Mouse (Mus musculus) midbrain, postnatal 0 days (tissue): ENCODE measurements around the gene Ahnak. TPM values are rescaled to one million over a fixed set of nuclear protein-coding genes. Genes with fewer than 3 reads are reported as not detected.
A peak's percentile ranks its signal among the peaks of the same experiment; 100 is the strongest.

Experiments
- ATAC-seq: fragments of 200-750 bp; cut with Nextera tagmentation; 2 replicates; pipeline ENCODE4 v1.8.0; 2017; ENCODE audit warnings: moderate number of reproducible peaks, mild to moderate bottlenecking, moderate TSS enrichment, moderate library complexity; ENCODE audit not compliant: low FRiP score
- DNase-seq: peaks from one replicate; pipeline ENCODE4 v3.0.0-alpha.2; 2015; ENCODE audit warnings: low spot score
- H3K27ac ChIP-seq: fragments of 300-500 bp; sonication (generic); 2 replicates; pipeline ENCODE4 v1.5.1; 2014; ENCODE audit warnings: low read depth, mild to moderate bottlenecking, low read length, mixed read lengths
- H3K27me3 ChIP-seq: fragments of 300-500 bp; sonication (generic); 2 replicates; pipeline ENCODE4 v1.6.1; 2014; ENCODE audit warnings: low read length, control low read depth, mixed read lengths; ENCODE audit not compliant: insufficient read depth
- H3K36me3 ChIP-seq: fragments of 300-500 bp; sonication (generic); 2 replicates; pipeline ENCODE4 v1.6.1; 2014; ENCODE audit warnings: low read length, control low read depth, mixed read lengths; ENCODE audit not compliant: insufficient read depth
- H3K4me1 ChIP-seq: fragments of 300-500 bp; sonication (generic); 2 replicates; pipeline ENCODE4 v1.6.1; 2014; ENCODE audit warnings: mild to moderate bottlenecking, control low read depth, antibody characterized with exemption, low read length, mixed read lengths; ENCODE audit not compliant: insufficient read depth
- H3K4me2 ChIP-seq: fragments of 300-500 bp; sonication (generic); 2 replicates; pipeline ENCODE4 v1.6.1; 2014; ENCODE audit warnings: low read depth, mild to moderate bottlenecking, low read length, mixed read lengths; ENCODE audit not compliant: poor library complexity, severe bottlenecking
- H3K4me3 ChIP-seq: fragments of 300-500 bp; sonication (generic); 2 replicates; pipeline ENCODE4 v1.5.1; 2014; ENCODE audit warnings: low read depth, mild to moderate bottlenecking, low read length, moderate library complexity
- H3K9ac ChIP-seq: fragments of 300-500 bp; sonication (generic); replicated peaks from 2 replicates; pipeline ENCODE4 v1.6.1; 2014; ENCODE audit warnings: mild to moderate bottlenecking, low read length, moderate library complexity, mixed read lengths; ENCODE audit not compliant: poor library complexity, severe bottlenecking
- H3K9me3 ChIP-seq: fragments of 300-500 bp; sonication (generic); 2 replicates; pipeline ENCODE4 v1.6.1; 2016; ENCODE audit warnings: low read length, control low read depth
- CTCF ChIP-seq: IDR thresholded peaks from 2 replicates; pipeline ENCODE4 v1.5.1; 2016; ENCODE audit warnings: antibody characterized with exemption, mild to moderate bottlenecking
- WGBS: fragments of 180-500 bp; shearing (Covaris S2); extraction: QIAGEN DNeasy Blood & Tissue Kit; methylation state at CpG from one replicate; pipeline ENCODE4 v1.1.7; 2014; 5-methylcytosine and 5-hydroxymethylcytosine counted together
- polyA plus RNA-seq: library from polyadenylated mRNA; unstranded; fragments of >200 nt; fragmentation: Nextera tagmentation; extraction: Ambion mirVana; gene quantifications from 2 replicates; pipeline ENCODE4 v1.2.1, GENCODE M21; 2015
- total RNA-seq: library from RNA; depleted of rRNA; stranded (reverse); fragments of >200 nt; gene quantifications from 2 replicates; pipeline ENCODE4 v1.2.3, GENCODE M21; 2014

Ahnak gene
- total and polyA plus RNA-seq, 2 experiments from 2014 or later: 4.4 to 13.0 TPM

GRCm38 (mm10) chr19:9074424-9074823 lies 85.3 kb downstream of the Ahnak start:
- H3K4me2 ChIP-seq: no peak overlapping the region
- no peak overlapping the region for H3K9ac ChIP-seq
- no peak for TF ChIP-seq CTCF
- H3K9me3 ChIP-seq: no peaks in the 10 kb centered on the region
- no peak for ATAC-seq
- H3K4me3 ChIP-seq: no peak overlapping the region
- no peaks in the 10 kb centered on the region for H3K36me3 ChIP-seq
- WGBS: 84% methylated on average over 4 of the region's 4 CpGs
- no peak overlapping the region for H3K27ac ChIP-seq
- no peaks in the 10 kb centered on the region for H3K4me1 ChIP-seq
- H3K27me3 ChIP-seq: no peaks in the 10 kb centered on the region
- no peak for DNase-seq

- no peak overlapping the region for H3K4me3 ChIP-seq
- H3K27ac ChIP-seq: no peak overlapping the region
- WGBS: 59% methylated on average over 2 of the region's 2 CpGs
- H3K27me3 ChIP-seq: no peaks in the 10 kb centered on the region
- no peaks in the 10 kb centered on the region for H3K9me3 ChIP-seq
- H3K4me2 ChIP-seq: no peak overlapping the region
- TF ChIP-seq CTCF: no peak
- H3K4me1 ChIP-seq: no peaks in the 10 kb centered on the region
- H3K36me3 ChIP-seq: no peaks in the 10 kb centered on the region
- no peak for DNase-seq
- H3K9ac ChIP-seq: no peak overlapping the region
- no peak for ATAC-seq
Observed at GRCm38 (mm10) chr19:9075558-9075957, 86.5 kb downstream of the Ahnak start.

- Histone ChIP-seq H3K9ac (no peak overlapping the region), H3K4me3 (no peak overlapping the region), H3K9me3 (no peaks in the 10 kb centered on the region), H3K27ac (no peak overlapping the region), H3K4me2 (no peak overlapping the region), H3K36me3 (no peaks in the 10 kb centered on the region), H3K27me3 (no peaks in the 10 kb centered on the region), H3K4me1 (no peaks in the 10 kb centered on the region)
- ATAC-seq (no peak), DNase-seq (no peak)
- no peak for TF ChIP-seq CTCF
- WGBS: 91% methylated on average over 3 of the region's 3 CpGs
Observed at GRCm38 (mm10) chr19:9076035-9076434, 87.0 kb downstream of the Ahnak start.

GRCm38 (mm10) chr19:9076982-9077660 lies 88.0 kb downstream of the Ahnak start:
- Histone ChIP-seq H3K4me1 (no peaks in the 10 kb centered on the region), H3K27me3 (no peaks in the 10 kb centered on the region), H3K9ac (no peak overlapping the region), H3K4me3 (no peak overlapping the region), H3K36me3 (no peaks in the 10 kb centered on the region), H3K4me2 (no peak overlapping the region), H3K27ac (no peak overlapping the region), H3K9me3 (no peaks in the 10 kb centered on the region)
- WGBS: 74% methylated on average over 4 of the region's 4 CpGs
- TF ChIP-seq CTCF: no peak
- ATAC-seq: no peak
- no peak for DNase-seq

GRCm38 (mm10) chr19:9079916-9080315 lies 90.8 kb downstream of the Ahnak start:
- Histone ChIP-seq H3K36me3 (no peaks in the 10 kb centered on the region), H3K4me3 (no peak overlapping the region), H3K4me1 (no peaks in the 10 kb centered on the region), H3K27ac (no peak overlapping the region), H3K27me3 (no peaks in the 10 kb centered on the region), H3K9ac (no peak overlapping the region), H3K9me3 (no peaks in the 10 kb centered on the region), H3K4me2 (no peak overlapping the region)
- TF ChIP-seq CTCF: no peak
- DNase-seq (no peak), ATAC-seq (no peak)
- WGBS: 46% methylated on average over 7 of the region's 7 CpGs

- Histone ChIP-seq H3K27me3 (no peaks in the 10 kb centered on the region), H3K27ac (no peak overlapping the region), H3K4me3 (no peak overlapping the region), H3K4me1 (no peaks in the 10 kb centered on the region), H3K9ac (no peak overlapping the region), H3K9me3 (no peaks in the 10 kb centered on the region), H3K36me3 (no peaks in the 10 kb centered on the region), H3K4me2 (no peak overlapping the region)
- TF ChIP-seq CTCF: no peak
- DNase-seq: no peak
- 0 out of 2 replicates have a peak, but pooled peaks have one; percentile 22 for ATAC-seq
- 89% methylated on average over 14 of the region's 14 CpGs for WGBS
Observed at GRCm38 (mm10) chr19:9081311-9082190, 92.5 kb downstream of the Ahnak start.
